Mouse (Mus musculus) liver, postnatal 0 days (tissue): ENCODE results near the gene Rnd2.

Experiments used
- CTCF ChIP-seq: sonication (generic); IDR thresholded peaks from 2 replicates; pipeline ENCODE4 v1.5.1; 2016; ENCODE audit warnings: antibody characterized with exemption, low read depth
- EP300 ChIP-seq: IDR thresholded peaks from 2 replicates; pipeline ENCODE4 v1.6.1; 2016; ENCODE audit warnings: antibody characterized with exemption, low read depth, mild to moderate bottlenecking

- TF ChIP-seq CTCF, result no peak
- TF ChIP-seq EP300, result no peak
Observed at GRCm38 (mm10) chr11:101426165-101426564, 38.6 kb upstream of the Rnd2 start.
